Comparison of ENCODE assay signal across 9 mouse cellular contexts in genomic region chr4:106472335-106472734, GRCm38 (mm10). TPM values are rescaled to one million over a fixed set of nuclear protein-coding genes. Genes with fewer than 3 reads are reported as not detected.
A peak's percentile ranks its signal among the peaks of the same experiment; 100 is the strongest.
DNase-seq lines count a peak whose midpoint lies in the region; ATAC-seq and TF ChIP-seq lines count a peak whose summit lies in the region.
"Had no signal": no experiment of that assay in that cellular context is flagged by ENCODE, and none has a peak within 500 bp of the region (broad histone marks: within the 10 kb centered on the region; RNA-seq: fewer than 3 reads in every experiment).

No protein-coding gene starts in this region.

- no peak overlapping the region for H3K4me3 ChIP-seq in liver, adult 2 months (ENCODE audit: insufficient read depth, low read depth, low read length)
- no peak overlapping the region for H3K4me3 ChIP-seq in liver, embryonic 11.5 days (ENCODE audit: low read depth, low read length)
- H3K4me3 ChIP-seq in forebrain, embryonic 15.5 days = no peak overlapping the region
- no peak overlapping the region for H3K4me3 ChIP-seq in hindbrain, postnatal 0 days (ENCODE audit: low read length)
- H3K4me3 ChIP-seq in left cerebral cortex, adult 2 months = no peak overlapping the region
- H3K4me3 ChIP-seq in midbrain, embryonic 14.5 days (replicated peaks; ENCODE audit: low read depth, low read length) = no peak overlapping the region

- WGBS in liver, adult 2 months = 26% methylated on average over 3 of the region's 3 CpGs
- 9% methylated on average over 3 of the region's 3 CpGs for WGBS in liver, embryonic 11.5 days
- whole genome bisulfite sequencing in forebrain, embryonic 15.5 days = 7% methylated on average over 3 of the region's 3 CpGs
- 5% methylated on average over 3 of the region's 3 CpGs for WGBS in hindbrain, postnatal 0 days
- 17% methylated on average over 3 of the region's 3 CpGs for WGBS in midbrain, embryonic 14.5 days

- H3K27ac ChIP-seq in liver, adult 2 months (replicated peaks; ENCODE audit: insufficient read depth, low read depth, low read length) = no peak overlapping the region
- no peak overlapping the region for H3K27ac ChIP-seq in liver, embryonic 11.5 days (ENCODE audit: low read depth, low read length)
- no peak overlapping the region for H3K27ac ChIP-seq in forebrain, embryonic 15.5 days (replicated peaks)
- H3K27ac ChIP-seq in hindbrain, postnatal 0 days = no peak overlapping the region
- no peak overlapping the region; the same call in 1 of the 2 replicates for H3K27ac ChIP-seq in left cerebral cortex, adult 2 months
- H3K27ac ChIP-seq in midbrain, embryonic 14.5 days (replicated peaks; ENCODE audit: low read depth, low read length) = no peak overlapping the region

- TF ChIP-seq POLR2A in liver, adult 2 months (IDR thresholded peaks at IDR 0.05; ENCODE audit: extremely low read depth, insufficient read depth, low read length) = no peak

- no peaks in the 10 kb centered on the region for H3K79me2 ChIP-seq in liver, adult 2 months (ENCODE audit: control insufficient read depth, insufficient read depth, low read length)

- H3K9ac ChIP-seq in liver, adult 2 months (ENCODE audit: low read depth, low read length) = no peak overlapping the region
- H3K9ac ChIP-seq in liver, embryonic 11.5 days (ENCODE audit: low read depth, low read length) = no peak overlapping the region
- no peak overlapping the region for H3K9ac ChIP-seq in forebrain, embryonic 15.5 days (replicated peaks)
- H3K9ac ChIP-seq in hindbrain, postnatal 0 days (replicated peaks; ENCODE audit: low read length) = no peak overlapping the region
- H3K9ac ChIP-seq in midbrain, embryonic 14.5 days (replicated peaks; ENCODE audit: low read length) = no peak overlapping the region

- intact Hi-C loops in left cerebral cortex, adult 2 months (cut with DNase I) = loop anchor here (10.0 kb wide), 1 partner anchor 232 kb away; no protein-coding TSS in a partner anchor

- TF ChIP-seq CTCF in liver, adult 2 months (IDR thresholded peaks at IDR 0.05; ENCODE audit: low read depth, low read length) = peak; percentile 58
- TF ChIP-seq CTCF in hindbrain, postnatal 0 days (IDR thresholded peaks at IDR 0.05; ENCODE audit: low read depth) = peak; percentile 94
- TF ChIP-seq CTCF in left cerebral cortex, adult 2 months (IDR thresholded peaks at IDR 0.05) = peak; percentile 85

- DNase-seq in liver, adult 2 months (ENCODE audit: extremely low read depth, low read depth, low spot score) = peak; percentile 72
- DNase-seq in liver, embryonic 11.5 days (ENCODE audit: low spot score) = no peak
- peak; percentile 88 for DNase-seq in hindbrain, postnatal 0 days (ENCODE audit: low spot score)
- peak; percentile 70 to 71 for DNase-seq in left cerebral cortex, adult 2 months (ENCODE audit: extremely low spot score in 1 of 2, low spot score in 2 of 2)
- peak; percentile 88 for DNase-seq in midbrain, embryonic 14.5 days
- DNase-seq in telencephalon, adult 2 months (ENCODE audit: low read depth, low spot score) = peak; percentile 87

- H3K9me3 ChIP-seq in liver, embryonic 11.5 days (ENCODE audit: control insufficient read depth, low read length) = no peaks in the 10 kb centered on the region
- no peaks in the 10 kb centered on the region for H3K9me3 ChIP-seq in forebrain, embryonic 15.5 days
- no peaks in the 10 kb centered on the region for H3K9me3 ChIP-seq in hindbrain, postnatal 0 days (ENCODE audit: low read length)
- H3K9me3 ChIP-seq in midbrain, embryonic 14.5 days (ENCODE audit: control insufficient read depth, low read length) = no peaks in the 10 kb centered on the region

- H3K36me3 ChIP-seq in liver, adult 2 months (ENCODE audit: control insufficient read depth, insufficient read depth, low read length) = no peaks in the 10 kb centered on the region
- no peaks in the 10 kb centered on the region for H3K36me3 ChIP-seq in liver, embryonic 11.5 days (ENCODE audit: control insufficient read depth, insufficient read depth, low read length)
- H3K36me3 ChIP-seq in forebrain, embryonic 15.5 days = no peaks in the 10 kb centered on the region
- H3K36me3 ChIP-seq in hindbrain, postnatal 0 days (ENCODE audit: insufficient read depth, low read length) = no peaks in the 10 kb centered on the region
- H3K36me3 ChIP-seq in midbrain, embryonic 14.5 days (ENCODE audit: control insufficient read depth, insufficient read depth, low read length) = no peaks in the 10 kb centered on the region

- no peaks in the 10 kb centered on the region for H3K4me1 ChIP-seq in liver, adult 2 months (ENCODE audit: control insufficient read depth, insufficient read depth, low read length)
- H3K4me1 ChIP-seq in liver, embryonic 11.5 days (replicated peaks; ENCODE audit: control insufficient read depth, insufficient read depth, low read length) = no peaks in the 10 kb centered on the region
- peaks cover 2% of the 10 kb centered on the region for H3K4me1 ChIP-seq in forebrain, embryonic 15.5 days
- no peaks in the 10 kb centered on the region for H3K4me1 ChIP-seq in hindbrain, postnatal 0 days (ENCODE audit: insufficient read depth, low read length)
- no peaks in the 10 kb centered on the region for H3K4me1 ChIP-seq in midbrain, embryonic 14.5 days (ENCODE audit: control insufficient read depth, insufficient read depth, low read length)

- H3K27me3 ChIP-seq in liver, adult 2 months (ENCODE audit: control insufficient read depth, insufficient read depth, low read length) = no peaks in the 10 kb centered on the region
- H3K27me3 ChIP-seq in liver, embryonic 11.5 days (replicated peaks; ENCODE audit: control insufficient read depth, insufficient read depth, low read length) = peaks cover 3% of the 10 kb centered on the region; the same call in 1 of the 2 replicates
- H3K27me3 ChIP-seq in forebrain, embryonic 15.5 days = no peaks in the 10 kb centered on the region
- H3K27me3 ChIP-seq in hindbrain, postnatal 0 days (ENCODE audit: insufficient read depth, low read length) = no peaks in the 10 kb centered on the region
- no peaks in the 10 kb centered on the region for H3K27me3 ChIP-seq in midbrain, embryonic 14.5 days (ENCODE audit: control insufficient read depth, insufficient read depth, low read length)

- H3K4me2 ChIP-seq in liver, embryonic 11.5 days = no peak overlapping the region
- no peak overlapping the region for H3K4me2 ChIP-seq in forebrain, embryonic 15.5 days (replicated peaks)
- H3K4me2 ChIP-seq in hindbrain, postnatal 0 days (ENCODE audit: low read depth, low read length) = no peak overlapping the region
- no peak overlapping the region for H3K4me2 ChIP-seq in midbrain, embryonic 14.5 days (ENCODE audit: low read length)

- ATAC-seq in liver, embryonic 11.5 days (replicated peaks; ENCODE audit: low FRiP score) = no peak
- ATAC-seq in cerebellum, adult (ENCODE audit: insufficient number of reproducible peaks, low FRiP score, low TSS enrichment) = peak; percentile 46
- ATAC-seq in forebrain, embryonic 15.5 days (replicated peaks) = peak; percentile 60
- ATAC-seq in hindbrain, postnatal 0 days = peak; percentile 71
- ATAC-seq in midbrain, embryonic 14.5 days (ENCODE audit: low FRiP score, low TSS enrichment) = no peak

RNA-seq across cellular contexts. Expression of gene Pcsk9, which starts 8.2 kb away (rescaled TPM):
- total RNA-seq in liver, adult 2 months (2014; rRNA removed) = 35.9 and 55.0 TPM in 2 replicates
- 60.8 and 88.2 TPM in 2 replicates for polyA plus RNA-seq in liver, adult 2 months (2012; rRNA removed)
- polyA plus RNA-seq in liver, embryonic 11.5 days (2014; fragmentation: Nextera tagmentation; extraction: Ambion mirVana) = 71.5 and 75.4 TPM in 2 replicates
- 0.75 and 0.80 TPM in 2 replicates for polyA plus RNA-seq in forebrain, embryonic 15.5 days (2015; fragmentation: Nextera tagmentation; extraction: Ambion mirVana)
- total RNA-seq in hindbrain, postnatal 0 days (2014; rRNA removed) = 38.8 and 48.7 TPM in 2 replicates
- polyA plus RNA-seq in hindbrain, postnatal 0 days (2015; fragmentation: Nextera tagmentation; extraction: Ambion mirVana) = 18.8 and 20.3 TPM in 2 replicates
- 1 to 10 TPM; 2.7 to 4.8 TPM for total RNA-seq in left cerebral cortex, adult 2 months (2021)
- polyA plus RNA-seq in midbrain, embryonic 14.5 days (2014; fragmentation: Nextera tagmentation; extraction: Ambion mirVana) = 4.1 and 4.4 TPM in 2 replicates
- total RNA-seq: adrenal gland, adult 18-20 months had no signal

RNA-seq across cellular contexts. Expression of gene Bsnd, which starts 19.7 kb away (rescaled TPM):
- total RNA-seq in liver, adult 2 months (2014; rRNA removed) = not detected in 2 replicates
- not detected in 2 replicates for polyA plus RNA-seq in liver, adult 2 months (2012; rRNA removed)
- not detected in 2 replicates for polyA plus RNA-seq in liver, embryonic 11.5 days (2014; fragmentation: Nextera tagmentation; extraction: Ambion mirVana)
- polyA plus RNA-seq in forebrain, embryonic 15.5 days (2015; fragmentation: Nextera tagmentation; extraction: Ambion mirVana) = not detected in 2 replicates
- total RNA-seq in hindbrain, postnatal 0 days (2014; rRNA removed) = not detected in 2 replicates
- polyA plus RNA-seq in hindbrain, postnatal 0 days (2015; fragmentation: Nextera tagmentation; extraction: Ambion mirVana) = not detected in 2 replicates
- not detected for total RNA-seq in left cerebral cortex, adult 2 months (2021)
- not detected in 2 replicates for polyA plus RNA-seq in midbrain, embryonic 14.5 days (2014; fragmentation: Nextera tagmentation; extraction: Ambion mirVana)
- total RNA-seq: adrenal gland, adult 18-20 months had no signal

Comparison
In these comparisons a context has a peak if more than half of its experiments do, and no peak if none do; other contexts are left out.
1. ATAC-seq: peak in cerebellum, adult (single experiment), forebrain, embryonic 15.5 days (single experiment) and hindbrain, postnatal 0 days (single experiment); none in liver, embryonic 11.5 days (single experiment) and midbrain, embryonic 14.5 days (single experiment).
2. Peak in every context shown above with its lines, with median percentiles within 50 percentile points of each other: CTCF ChIP-seq.